Mouse (Mus musculus) stomach, embryonic 15.5 days (tissue): Measurements from ENCODE around the gene Atp5g1. TPM values are rescaled to one million over a fixed set of nuclear protein-coding genes. Genes with fewer than 3 reads are reported as not detected.

Source experiments
- ATAC-seq: fragments of 200-750 bp; cut with Nextera tagmentation; 2 replicates; pipeline ENCODE4 v1.8.0; 2017; ENCODE audit warnings: low read depth, moderate number of reproducible peaks, moderate TSS enrichment; ENCODE audit not compliant: insufficient read depth, low FRiP score
- H3K27ac ChIP-seq: fragments of 300-500 bp; sonication (generic); 2 replicates; pipeline ENCODE4 v1.5.1; 2015; ENCODE audit warnings: mild to moderate bottlenecking, inconsistent platforms
- H3K27me3 ChIP-seq: fragments of 300-500 bp; sonication (generic); replicated peaks from 2 replicates; pipeline ENCODE4 v1.6.1; 2015; ENCODE audit warnings: inconsistent platforms
- H3K36me3 ChIP-seq: fragments of 300-500 bp; sonication (generic); 2 replicates; pipeline ENCODE4 v1.6.1; 2015; ENCODE audit warnings: inconsistent platforms
- H3K4me1 ChIP-seq: fragments of 300-500 bp; sonication (generic); 2 replicates; pipeline ENCODE4 v1.6.1; 2015; ENCODE audit warnings: inconsistent platforms
- H3K4me2 ChIP-seq: fragments of 300-500 bp; sonication (generic); 2 replicates; pipeline ENCODE4 v1.6.1; 2015; ENCODE audit warnings: mild to moderate bottlenecking, inconsistent platforms
- H3K4me3 ChIP-seq: fragments of 300-500 bp; sonication (generic); replicated peaks from 2 replicates; pipeline ENCODE4 v1.5.1; 2015; ENCODE audit warnings: inconsistent platforms
- H3K9ac ChIP-seq: fragments of 300-500 bp; sonication (generic); 2 replicates; pipeline ENCODE4 v1.6.1; 2015; ENCODE audit warnings: inconsistent platforms
- H3K9me3 ChIP-seq: fragments of 300-500 bp; sonication (generic); 2 replicates; pipeline ENCODE4 v1.6.1; 2016; ENCODE audit warnings: inconsistent platforms
- WGBS: fragments of 180-500 bp; shearing (Covaris S2); methylation state at CpG from one replicate; pipeline ENCODE4 v1.1.7; 2015; 5-methylcytosine and 5-hydroxymethylcytosine counted together
- polyA plus RNA-seq: library from polyadenylated mRNA; unstranded; fragments of >200 nt; fragmentation: Nextera tagmentation; extraction: Ambion mirVana; gene quantifications from 2 replicates; pipeline ENCODE4 v1.2.1, GENCODE M21; 2015

The Atp5g1 gene
- polyA plus RNA-seq, 1 experiment from 2014 or later, result 882 TPM

DNA sequence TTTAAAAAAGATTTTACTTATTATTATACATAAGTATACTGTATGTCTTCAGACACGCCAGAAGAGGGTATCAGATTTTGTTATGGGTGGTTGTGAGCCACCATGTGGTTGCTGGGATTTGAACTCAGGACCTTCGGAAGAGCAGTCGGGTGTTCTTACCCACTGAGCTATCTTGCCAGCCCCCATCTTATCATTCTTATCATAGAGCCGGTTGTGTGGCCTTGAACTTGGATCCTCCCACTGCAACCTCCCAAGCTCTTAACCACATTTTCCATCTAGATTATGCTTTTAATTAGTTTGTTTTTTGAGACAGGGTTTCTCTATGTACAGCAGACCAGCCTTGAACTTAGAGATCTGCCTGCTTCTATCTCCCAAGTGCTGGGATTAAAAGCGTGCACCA is 38.0 kb downstream of the Atp5g1 start:
- Histone ChIP-seq H3K27ac (no peak overlapping the region), H3K4me1 (0 out of 2 replicates have a peak, but pooled peaks cover 4% of the 10 kb centered on the region), H3K9me3 (no peaks in the 10 kb centered on the region), H3K4me3 (no peak overlapping the region), H3K27me3 (no peaks in the 10 kb centered on the region), H3K9ac (no peak overlapping the region), H3K36me3 (0 out of 2 replicates have a peak, but pooled peaks cover 4% of the 10 kb centered on the region), H3K4me2 (no peak overlapping the region)
- WGBS, result 86% methylated on average over 5 of the region's 5 CpGs
- no peak for ATAC-seq

DNA sequence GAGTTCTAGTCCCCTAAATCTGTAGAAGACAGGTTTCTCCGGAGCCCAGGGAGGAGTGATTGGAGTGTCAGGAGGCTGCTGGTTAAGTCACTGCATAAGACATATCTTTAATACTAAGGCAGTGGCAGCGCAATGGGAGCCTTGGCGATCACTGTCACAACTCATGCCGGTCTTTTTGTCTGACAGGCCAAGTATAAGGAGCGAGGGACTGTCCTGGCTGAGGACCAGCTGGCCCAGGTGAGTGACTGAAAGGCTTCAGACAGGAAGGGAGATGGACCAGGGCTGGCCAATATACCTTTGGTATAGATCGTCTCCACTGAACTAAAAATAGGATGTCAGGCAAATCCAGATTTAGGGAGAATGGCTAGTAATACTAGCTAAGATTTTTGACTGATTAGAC is 40.3 kb downstream of the Atp5g1 start:
- 9% methylated on average over 6 of the region's 6 CpGs for WGBS
- Histone ChIP-seq H3K4me1 (0 out of 2 replicates have a peak, but pooled peaks cover 4% of the 10 kb centered on the region), H3K9ac (peak overlapping the region; percentile 52; the same call in 1 of the 2 replicates), H3K9me3 (no peaks in the 10 kb centered on the region), H3K36me3 (0 out of 2 replicates have a peak, but pooled peaks cover 4% of the 10 kb centered on the region), H3K27ac (no peak overlapping the region), H3K4me2 (peak overlapping the region; percentile 92), H3K4me3 (peak overlapping the region; percentile 78), H3K27me3 (no peaks in the 10 kb centered on the region)
- ATAC-seq, result no peak

DNA sequence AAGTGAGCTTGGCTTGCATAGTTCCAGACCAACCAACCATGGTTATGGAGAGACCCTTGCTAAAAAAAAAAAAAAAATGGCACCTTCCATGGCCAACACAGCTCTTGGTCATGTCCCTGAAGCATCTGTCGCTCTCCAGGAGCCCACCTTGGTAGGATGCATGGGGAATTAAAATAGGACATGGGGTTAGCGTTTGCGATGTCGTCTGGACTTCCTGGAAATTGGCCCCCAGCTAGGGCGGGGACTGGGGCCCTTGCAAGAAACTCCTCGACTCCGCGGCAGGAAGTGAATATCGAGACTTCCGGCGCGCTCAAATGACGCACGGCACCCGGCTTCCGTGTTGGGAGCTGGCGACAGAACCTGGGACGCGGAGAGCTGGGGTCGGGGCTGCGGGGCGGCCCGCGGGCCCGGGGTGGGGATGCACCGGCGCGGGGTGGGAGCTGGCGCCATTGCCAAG is 40.8 kb downstream of the Atp5g1 start, which contains the start of gene Snf8:
Snf8 (plus strand) TSS at position 290 of the 457 bp plus-strand sequence.
- peak within 1 kb of the TSS; percentile 92 for H3K4me2 ChIP-seq
- H3K27ac ChIP-seq, result peak within 1 kb of the TSS; percentile 41; the same call in 1 of the 2 replicates
- peak within 1 kb of the TSS; percentile 78 for H3K4me3 ChIP-seq
- 0 out of 2 replicates have a peak, but pooled peaks cover 4% of the 10 kb centered on the region for H3K36me3 ChIP-seq
- H3K27me3 ChIP-seq, result no peaks in the 10 kb centered on the region
- no peaks in the 10 kb centered on the region for H3K9me3 ChIP-seq
- WGBS, result under 1% methylated on average over 29 of the region's 29 CpGs
- H3K4me1 ChIP-seq, result 0 out of 2 replicates have a peak, but pooled peaks cover 4% of the 10 kb centered on the region
- peak within 1 kb of the TSS; percentile 52; the same call in 1 of the 2 replicates for H3K9ac ChIP-seq
- peak; percentile 71 for ATAC-seq

DNA sequence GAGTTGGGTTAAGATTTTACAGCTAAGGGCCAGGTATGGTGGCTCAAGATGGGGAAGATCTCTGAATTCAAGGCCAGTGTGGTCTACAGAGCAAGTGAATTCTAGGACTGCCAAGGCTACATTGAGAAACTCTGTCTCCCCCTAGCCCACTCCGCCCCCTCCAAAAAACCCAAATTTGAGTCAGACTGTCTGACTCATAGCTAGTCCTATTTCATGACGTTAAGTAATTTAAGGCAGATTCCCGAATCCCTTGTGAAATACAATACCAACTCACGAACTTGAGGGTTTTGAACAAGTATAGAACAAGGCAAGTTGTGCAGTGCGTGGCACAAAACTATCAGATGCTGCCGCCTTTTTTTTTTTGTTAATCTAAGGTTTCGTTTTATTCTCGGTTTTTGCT is 41.4 kb downstream of the Atp5g1 start:
- H3K27me3 ChIP-seq, result no peaks in the 10 kb centered on the region
- peak overlapping the region; percentile 41; the same call in 1 of the 2 replicates for H3K27ac ChIP-seq

DNA sequence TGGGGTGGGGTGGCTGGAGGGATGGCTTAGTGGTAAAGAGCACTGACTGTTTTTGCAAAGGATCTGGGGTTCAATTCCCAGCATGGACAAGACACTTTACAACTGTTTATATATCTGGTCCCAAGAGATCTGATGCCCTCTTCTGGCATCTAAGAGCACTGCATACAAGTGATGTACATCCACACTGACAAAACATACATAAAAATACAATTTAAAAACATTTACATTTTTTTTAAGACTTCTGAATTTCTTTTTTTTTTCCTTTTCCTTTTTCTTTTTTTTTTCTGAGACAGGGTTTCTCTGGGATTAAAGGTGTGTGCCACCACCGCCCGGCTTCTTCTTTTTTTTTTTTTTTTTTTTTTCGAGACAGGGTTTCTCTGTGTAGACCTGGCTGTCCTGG is 42.2 kb downstream of the Atp5g1 start:
- H3K36me3 ChIP-seq, result no peaks in the 10 kb centered on the region
- no peak for ATAC-seq
- H3K9me3 ChIP-seq, result no peaks in the 10 kb centered on the region
- no peak overlapping the region for H3K9ac ChIP-seq
- H3K4me1 ChIP-seq, result 0 out of 2 replicates have a peak, but pooled peaks cover 4% of the 10 kb centered on the region
- no peaks in the 10 kb centered on the region for H3K27me3 ChIP-seq
- 77% methylated on average over 3 of the region's 3 CpGs for WGBS
- H3K4me3 ChIP-seq, result no peak overlapping the region
- no peak overlapping the region for H3K27ac ChIP-seq
- no peak overlapping the region for H3K4me2 ChIP-seq

More for the DNA sequence above, 41.4 kb downstream of the Atp5g1 start:
- WGBS, result 42% methylated on average over 8 of the region's 8 CpGs
- H3K9me3 ChIP-seq, result no peaks in the 10 kb centered on the region
- H3K4me1 ChIP-seq, result 0 out of 2 replicates have a peak, but pooled peaks cover 4% of the 10 kb centered on the region
- H3K4me2 ChIP-seq, result peak overlapping the region; percentile 92
- no peak for ATAC-seq
- no peak overlapping the region; the same call in 1 of the 2 replicates for H3K9ac ChIP-seq
- 0 out of 2 replicates have a peak, but pooled peaks cover 1% of the 10 kb centered on the region for H3K36me3 ChIP-seq
- peak overlapping the region; percentile 78 for H3K4me3 ChIP-seq

DNA sequence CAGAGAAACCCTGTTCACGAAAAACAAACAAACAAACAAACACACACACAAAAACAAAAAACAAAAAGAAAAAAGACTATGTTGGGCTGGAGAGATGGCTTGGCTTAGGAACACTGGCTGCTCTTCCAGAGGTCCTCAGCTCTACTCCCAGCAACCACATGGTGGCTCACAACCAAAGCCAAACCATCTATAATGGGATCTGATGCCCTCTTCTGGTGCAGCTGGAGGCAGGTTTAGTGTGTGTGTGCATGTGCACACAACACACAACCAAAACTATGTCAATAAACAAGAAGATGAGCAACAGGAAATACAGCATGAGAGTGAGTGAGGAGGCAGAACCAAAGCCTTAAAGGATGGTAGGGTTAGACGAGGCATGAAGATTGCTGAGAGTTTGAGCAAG is 43.8 kb downstream of the Atp5g1 start:
- no peak overlapping the region for H3K4me3 ChIP-seq
- no peak overlapping the region for H3K27ac ChIP-seq
- ATAC-seq, result no peak
- H3K9me3 ChIP-seq, result no peaks in the 10 kb centered on the region
- H3K27me3 ChIP-seq, result no peaks in the 10 kb centered on the region
- 72% methylated on average over 2 of the region's 2 CpGs for WGBS
- no peak overlapping the region for H3K4me2 ChIP-seq
- no peaks in the 10 kb centered on the region for H3K36me3 ChIP-seq
- H3K9ac ChIP-seq, result no peak overlapping the region
- H3K4me1 ChIP-seq, result 0 out of 2 replicates have a peak, but pooled peaks cover 3% of the 10 kb centered on the region

DNA sequence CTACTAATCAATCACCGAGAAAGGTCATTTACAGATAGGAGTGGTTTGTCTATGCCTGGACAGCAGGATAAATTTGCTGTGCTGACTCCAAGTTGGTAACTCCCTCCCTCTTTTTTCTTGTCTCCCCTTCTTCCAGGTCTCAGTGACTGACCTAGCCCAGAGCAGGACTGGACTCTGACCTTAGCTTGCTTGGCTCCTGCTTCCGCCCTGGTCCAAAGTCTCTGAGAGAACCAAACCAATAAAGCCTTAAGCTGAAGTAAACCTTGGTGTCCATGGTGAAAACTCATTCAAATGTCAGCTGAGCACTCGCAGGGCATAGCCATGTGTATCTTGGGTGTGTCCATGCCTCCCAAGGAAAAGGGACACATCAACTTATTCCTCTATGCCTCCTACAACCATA is 44.9 kb downstream of the Atp5g1 start:
- no peak overlapping the region for H3K27ac ChIP-seq
- no peak; the same call in 1 of the 2 replicates for ATAC-seq
- H3K4me1 ChIP-seq, result no peaks in the 10 kb centered on the region
- no peak overlapping the region for H3K9ac ChIP-seq
- no peak overlapping the region for H3K4me2 ChIP-seq
- no peaks in the 10 kb centered on the region for H3K27me3 ChIP-seq
- H3K9me3 ChIP-seq, result no peaks in the 10 kb centered on the region
- H3K36me3 ChIP-seq, result no peaks in the 10 kb centered on the region
- 79% methylated on average over 3 of the region's 3 CpGs for WGBS
- no peak overlapping the region for H3K4me3 ChIP-seq

DNA sequence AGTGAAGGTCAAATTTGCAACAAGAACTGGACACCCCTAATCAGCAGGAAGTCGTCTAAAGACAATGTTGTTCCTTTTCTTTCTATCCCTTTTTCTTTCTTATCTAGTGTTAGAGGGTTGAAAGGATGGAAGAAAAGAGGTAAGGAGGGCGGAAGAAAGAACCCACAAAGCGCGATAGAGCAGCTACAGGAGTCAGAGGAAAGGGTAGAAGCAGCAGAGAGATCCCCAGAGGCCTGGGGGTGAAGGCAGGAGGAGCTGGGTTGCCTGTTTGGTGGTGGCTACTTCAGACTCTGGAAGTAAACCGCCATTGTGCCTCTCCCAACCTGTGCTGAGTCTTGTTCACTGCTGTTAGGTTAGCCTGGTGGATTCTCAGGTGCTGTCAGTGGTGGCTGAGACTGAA is 47.3 kb downstream of the Atp5g1 start:
- Histone ChIP-seq H3K27ac (no peak overlapping the region), H3K27me3 (no peaks in the 10 kb centered on the region), H3K4me3 (no peak overlapping the region), H3K9ac (no peak overlapping the region), H3K4me1 (no peaks in the 10 kb centered on the region), H3K4me2 (no peak overlapping the region), H3K9me3 (no peaks in the 10 kb centered on the region), H3K36me3 (no peaks in the 10 kb centered on the region)
- no peak for ATAC-seq
- WGBS, result 53% methylated on average over 5 of the region's 5 CpGs

DNA sequence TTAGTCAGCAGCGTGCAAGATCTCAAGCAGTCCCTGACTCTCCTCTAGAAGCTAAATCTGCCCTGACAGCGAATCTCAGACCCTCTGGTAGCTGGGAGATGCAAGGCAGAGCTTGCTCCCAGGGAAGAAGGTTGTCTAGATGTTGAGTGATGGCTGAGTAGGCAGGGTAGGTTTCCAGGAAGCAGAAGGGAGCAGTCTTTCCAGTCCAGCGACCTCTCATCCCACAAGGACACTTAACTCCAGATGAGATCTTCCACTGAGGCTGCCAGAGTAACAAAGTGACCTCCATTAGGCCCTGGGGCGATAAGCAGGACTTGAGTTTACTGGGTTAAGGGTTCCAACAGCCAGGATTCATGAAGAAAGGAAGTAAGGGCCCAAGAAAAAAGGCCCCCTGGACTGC is 54.8 kb downstream of the Atp5g1 start:
- H3K27ac ChIP-seq, result no peak overlapping the region
- no peaks in the 10 kb centered on the region for H3K4me1 ChIP-seq
- H3K9ac ChIP-seq, result no peak overlapping the region
- no peak overlapping the region for H3K4me2 ChIP-seq
- H3K4me3 ChIP-seq, result no peak overlapping the region
- no peaks in the 10 kb centered on the region for H3K27me3 ChIP-seq
- H3K9me3 ChIP-seq, result no peaks in the 10 kb centered on the region
- H3K36me3 ChIP-seq, result no peaks in the 10 kb centered on the region
- ATAC-seq, result no peak
- 55% methylated on average over 4 of the region's 4 CpGs for WGBS

Other genes starting within 250 kb of the Atp5g1 start
- 16.9 and 17.1 TPM in 2 replicates for gene Gngt2, start 238.5 kb downstream of the Atp5g1 start, polyA plus RNA-seq
- 7.4 and 9.8 TPM in 2 replicates for gene Abi3, start 233.2 kb downstream of the Atp5g1 start, polyA plus RNA-seq
- gene B4galnt2, start 160.8 kb downstream of the Atp5g1 start, polyA plus RNA-seq, result 8.9 and 9.6 TPM in 2 replicates
- gene Igf2bp1, start 69.7 kb downstream of the Atp5g1 start, polyA plus RNA-seq, result 27.8 and 31.0 TPM in 2 replicates
- gene Gip, start 51.1 kb downstream of the Atp5g1 start, polyA plus RNA-seq, result 2.3 and 2.9 TPM in 2 replicates
- gene Snf8, start 40.8 kb downstream of the Atp5g1 start, polyA plus RNA-seq, result 87.6 and 98.6 TPM in 2 replicates
- gene Ube2z, start 10.3 kb downstream of the Atp5g1 start, polyA plus RNA-seq, result 38.2 and 39.7 TPM in 2 replicates
- gene Calcoco2, start 36.3 kb upstream of the Atp5g1 start, polyA plus RNA-seq, result 0.13 and 0.18 TPM in 2 replicates
- gene Ttll6, start 58.1 kb upstream of the Atp5g1 start, polyA plus RNA-seq, result 0.31 and 0.36 TPM in 2 replicates
- gene Hoxb13, start 118.6 kb upstream of the Atp5g1 start, polyA plus RNA-seq, result 0.05 TPM in 1 of 2 replicates, not detected in the other
- 0.13 and 0.35 TPM in 2 replicates for gene Hoxb9, start 195.8 kb upstream of the Atp5g1 start, polyA plus RNA-seq
- 1.1 and 1.9 TPM in 2 replicates for gene Hoxb8, start 206.2 kb upstream of the Atp5g1 start, polyA plus RNA-seq
- gene Hoxb7, start 211.0 kb upstream of the Atp5g1 start, polyA plus RNA-seq, result 7.0 and 9.1 TPM in 2 replicates
- 7.5 and 10.7 TPM in 2 replicates for gene Hoxb6, start 216.8 kb upstream of the Atp5g1 start, polyA plus RNA-seq
- 17.6 and 17.9 TPM in 2 replicates for gene Hoxb5, start 227.7 kb upstream of the Atp5g1 start, polyA plus RNA-seq
- gene Hoxb4, start 242.6 kb upstream of the Atp5g1 start, polyA plus RNA-seq, result 3.4 and 3.6 TPM in 2 replicates
- gene Hoxb3, start 247.7 kb upstream of the Atp5g1 start, polyA plus RNA-seq, result 2.5 and 2.7 TPM in 2 replicates